Mouse (Mus musculus) neural tube, embryonic 14.5 days (tissue): ENCODE results near the gene Rtbdn. TPM values are rescaled to one million over a fixed set of nuclear protein-coding genes. Genes with fewer than 3 reads are reported as not detected.

ENCODE experiments used
- ATAC-seq: fragments of 200-750 bp; cut with Nextera tagmentation; 2 replicates; pipeline ENCODE4 v1.8.0; 2017; ENCODE audit warnings: low read depth, mild to moderate bottlenecking, moderate TSS enrichment, moderate library complexity
- H3K27ac ChIP-seq: fragments of 300-500 bp; sonication (generic); 2 replicates; pipeline ENCODE4 v1.5.1; 2014; ENCODE audit warnings: low read depth, mild to moderate bottlenecking, control low read depth, low read length, moderate library complexity, mixed read lengths
- H3K27me3 ChIP-seq: fragments of 300-500 bp; sonication (generic); 2 replicates; pipeline ENCODE4 v1.6.1; 2014; ENCODE audit warnings: low read length; ENCODE audit not compliant: control insufficient read depth, insufficient read depth
- H3K36me3 ChIP-seq: fragments of 300-500 bp; sonication (generic); 2 replicates; pipeline ENCODE4 v1.6.1; 2014; ENCODE audit warnings: low read length, mixed read lengths; ENCODE audit not compliant: control insufficient read depth, insufficient read depth
- H3K4me1 ChIP-seq: fragments of 300-500 bp; sonication (generic); 2 replicates; pipeline ENCODE4 v1.6.1; 2014; ENCODE audit warnings: low read length; ENCODE audit not compliant: control insufficient read depth, insufficient read depth
- H3K4me2 ChIP-seq: fragments of 300-500 bp; sonication (generic); 2 replicates; pipeline ENCODE4 v1.6.1; 2014; ENCODE audit warnings: mild to moderate bottlenecking, low read depth, low read length, control low read depth
- H3K4me3 ChIP-seq: fragments of 300-500 bp; sonication (generic); 2 replicates; pipeline ENCODE4 v1.5.1; 2014; ENCODE audit warnings: low read depth, low read length, control low read depth, mixed read lengths
- H3K9ac ChIP-seq: fragments of 300-500 bp; sonication (generic); replicated peaks from 2 replicates; pipeline ENCODE4 v1.6.1; 2014; ENCODE audit warnings: low read depth, mild to moderate bottlenecking, control low read depth, low read length, mixed read lengths
- H3K9me3 ChIP-seq: fragments of 300-500 bp; sonication (generic); 2 replicates; pipeline ENCODE4 v1.6.1; 2016; ENCODE audit warnings: low read length; ENCODE audit not compliant: control insufficient read depth
- WGBS: fragments of 180-500 bp; shearing (Covaris S2); extraction: QIAGEN DNeasy Blood & Tissue Kit; methylation state at CpG from one replicate; pipeline ENCODE4 v1.1.7; 2014; 5-methylcytosine and 5-hydroxymethylcytosine counted together
- polyA plus RNA-seq: library from polyadenylated mRNA; unstranded; fragments of >200 nt; fragmentation: Nextera tagmentation; extraction: Ambion mirVana; gene quantifications from 2 replicates; pipeline ENCODE4 v1.2.1, GENCODE M21; 2014

The Rtbdn gene
- 1.3 and 3.5 TPM in 2 replicates for polyA plus RNA-seq

- Histone ChIP-seq H3K36me3 (no peaks in the 10 kb centered on the region), H3K27ac (peak within 1 kb of the TSS; percentile 79), H3K4me2 (peak within 1 kb of the TSS; percentile 69), H3K9me3 (no peaks in the 10 kb centered on the region), H3K4me1 (0 out of 2 replicates have a peak, but pooled peaks cover 4% of the 10 kb centered on the region), H3K4me3 (peak within 1 kb of the TSS; percentile 69), H3K9ac (peak within 1 kb of the TSS; percentile 84), H3K27me3 (peaks cover 10% of the 10 kb centered on the region)
- no peak for ATAC-seq
- 7% methylated on average over 17 of the region's 17 CpGs for WGBS
Observed at GRCm38 (mm10) chr8:84946528-84947240, at the start of gene Rtbdn. Rtbdn (plus strand) TSS chr8:84946991.

GRCm38 (mm10) chr8:84901071-84901470, 45.7 kb upstream of the Rtbdn start:
- Histone ChIP-seq H3K9me3 (no peaks in the 10 kb centered on the region), H3K27ac (no peak overlapping the region), H3K4me2 (no peak overlapping the region), H3K4me1 (peaks cover 6% of the 10 kb centered on the region; the same call in 1 of the 2 replicates), H3K27me3 (no peaks in the 10 kb centered on the region), H3K9ac (no peak overlapping the region), H3K4me3 (no peak overlapping the region), H3K36me3 (no peaks in the 10 kb centered on the region)
- ATAC-seq: no peak
- 59% methylated on average over 4 of the region's 4 CpGs for WGBS

- Histone ChIP-seq H3K27me3 (no peaks in the 10 kb centered on the region), H3K27ac (no peak within 1 kb of the TSS), H3K4me3 (peak within 1 kb of the TSS; percentile 38), H3K9ac (peak within 1 kb of the TSS; percentile 51; the same call in 1 of the 2 replicates), H3K9me3 (no peaks in the 10 kb centered on the region), H3K36me3 (no peaks in the 10 kb centered on the region), H3K4me1 (peaks cover 6% of the 10 kb centered on the region; the same call in 1 of the 2 replicates), H3K4me2 (peak within 1 kb of the TSS; percentile 86)
- ATAC-seq: no peak
- 76% methylated on average over 3 of the region's 3 CpGs for WGBS
Observed at GRCm38 (mm10) chr8:84901752-84902151, 45.0 kb upstream of the Rtbdn start, which contains the start of gene Klf1. Klf1 (plus strand) TSS chr8:84901928.

DNA sequence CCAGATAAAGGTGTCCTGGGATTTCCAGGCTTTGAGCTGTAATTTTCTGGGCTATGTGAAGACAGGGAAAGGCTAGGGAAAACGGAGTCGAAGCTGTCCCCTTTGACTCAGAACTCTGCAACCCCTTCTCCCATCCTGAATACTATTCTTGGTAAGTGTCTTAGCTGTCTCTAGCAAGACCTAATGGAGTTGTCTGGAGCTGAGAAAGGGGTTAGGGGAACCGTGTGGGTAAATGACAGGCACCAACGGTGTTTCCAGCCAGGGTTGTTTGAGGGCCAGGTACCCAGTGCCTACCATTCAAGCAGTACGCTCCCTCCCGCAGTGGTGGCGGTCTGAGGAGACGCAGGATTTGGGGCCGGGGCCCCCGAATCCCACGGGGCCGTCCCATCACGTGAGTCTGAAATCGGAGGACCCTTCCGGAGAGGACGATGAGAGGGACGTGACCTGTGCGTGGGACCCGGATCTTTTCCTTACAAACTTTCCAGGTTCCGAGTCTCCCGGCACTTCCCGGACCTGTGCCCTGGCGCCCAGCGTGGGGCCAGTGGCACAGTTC, 44.3 kb upstream of the Rtbdn start:
- peak overlapping the region; percentile 51; the same call in 1 of the 2 replicates for H3K9ac ChIP-seq
- 2% methylated on average over 24 of the region's 24 CpGs for WGBS
- no peak overlapping the region for H3K27ac ChIP-seq
- H3K36me3 ChIP-seq: no peaks in the 10 kb centered on the region
- H3K4me1 ChIP-seq: peaks cover 6% of the 10 kb centered on the region; the same call in 1 of the 2 replicates
- no peaks in the 10 kb centered on the region for H3K27me3 ChIP-seq
- ATAC-seq: no peak
- no peaks in the 10 kb centered on the region for H3K9me3 ChIP-seq
- H3K4me3 ChIP-seq: peak overlapping the region; percentile 38
- peak overlapping the region; percentile 86 for H3K4me2 ChIP-seq

GRCm38 (mm10) chr8:84902920-84903661, 43.7 kb upstream of the Rtbdn start:
- Histone ChIP-seq H3K4me3 (peak overlapping the region; percentile 38), H3K27ac (no peak overlapping the region), H3K36me3 (no peaks in the 10 kb centered on the region), H3K27me3 (no peaks in the 10 kb centered on the region), H3K9ac (peak overlapping the region; percentile 51), H3K9me3 (no peaks in the 10 kb centered on the region), H3K4me1 (peaks cover 6% of the 10 kb centered on the region; the same call in 1 of the 2 replicates), H3K4me2 (peak overlapping the region; percentile 86)
- peak; percentile 77 for ATAC-seq
- under 1% methylated on average over 66 of the region's 68 CpGs for WGBS

DNA sequence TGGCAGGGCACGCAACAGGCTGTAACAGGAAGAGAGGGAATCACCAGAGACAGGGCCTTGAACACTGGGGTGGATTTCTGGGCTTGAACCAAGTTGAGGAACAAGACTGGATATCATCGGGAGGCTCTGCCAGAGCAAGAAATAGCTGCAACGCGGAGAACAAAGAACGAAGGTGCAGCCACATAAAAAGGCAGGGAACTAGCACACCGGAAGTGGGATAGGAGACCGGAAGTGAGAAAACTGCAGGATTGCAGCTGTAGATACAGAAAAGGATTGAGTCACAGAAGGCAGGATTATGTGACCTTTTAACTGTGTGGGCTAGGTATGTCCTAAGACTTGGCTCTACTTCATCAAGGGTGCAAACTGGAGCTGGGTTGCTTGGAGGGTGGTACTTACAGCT, 42.4 kb upstream of the Rtbdn start:
- Histone ChIP-seq H3K27ac (no peak overlapping the region), H3K4me1 (peaks cover 6% of the 10 kb centered on the region; the same call in 1 of the 2 replicates), H3K36me3 (no peaks in the 10 kb centered on the region), H3K27me3 (no peaks in the 10 kb centered on the region), H3K9ac (no peak overlapping the region), H3K9me3 (no peaks in the 10 kb centered on the region), H3K4me3 (no peak overlapping the region), H3K4me2 (no peak overlapping the region)
- ATAC-seq: no peak
- WGBS: 90% methylated on average over 7 of the region's 7 CpGs

DNA sequence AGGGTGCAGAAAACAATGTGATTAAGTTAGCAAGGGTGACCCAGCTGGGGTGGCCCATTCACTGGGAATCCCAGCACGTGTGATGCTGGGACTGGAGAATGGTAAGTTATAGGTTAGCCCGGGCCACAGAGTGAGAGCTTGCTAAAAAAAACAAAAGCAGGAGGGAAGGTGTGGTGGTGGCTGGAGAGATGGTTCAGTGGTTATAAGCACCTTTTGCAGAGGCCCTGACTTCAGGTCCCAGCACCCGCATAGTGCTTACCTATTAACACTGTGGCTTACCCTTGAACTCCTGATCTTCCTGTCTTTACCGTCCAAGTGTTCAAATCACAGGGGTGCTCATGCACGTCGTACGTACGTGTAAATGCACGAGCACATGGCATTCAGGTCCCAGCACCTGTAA, 39.8 kb upstream of the Rtbdn start:
- Histone ChIP-seq H3K4me3 (no peak overlapping the region), H3K4me1 (peaks cover 6% of the 10 kb centered on the region; the same call in 1 of the 2 replicates), H3K9ac (no peak overlapping the region), H3K27ac (no peak overlapping the region), H3K36me3 (peaks cover 18% of the 10 kb centered on the region), H3K4me2 (no peak overlapping the region), H3K9me3 (no peaks in the 10 kb centered on the region), H3K27me3 (0 out of 2 replicates have a peak, but pooled peaks cover 4% of the 10 kb centered on the region)
- 91% methylated on average over 9 of the region's 9 CpGs for WGBS
- ATAC-seq: no peak

DNA sequence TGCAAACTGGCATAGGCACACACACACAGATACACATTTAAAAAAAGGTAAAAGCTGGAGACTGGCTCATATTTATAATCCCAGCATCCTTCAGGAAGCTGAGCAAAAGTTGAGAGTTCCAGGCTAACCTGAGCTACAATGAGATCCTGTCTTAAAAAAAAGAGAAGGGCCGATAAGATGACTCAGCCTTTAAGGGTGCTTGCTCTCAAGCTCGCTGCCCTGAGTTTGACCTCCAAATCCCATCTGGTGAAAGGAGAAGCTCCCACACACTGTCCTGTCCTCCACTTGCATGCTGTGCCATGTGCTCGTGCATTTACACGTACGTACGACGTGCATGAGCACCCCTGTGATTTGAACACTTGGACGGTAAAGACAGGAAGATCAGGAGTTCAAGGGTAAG, 39.3 kb upstream of the Rtbdn start:
- Histone ChIP-seq H3K9ac (no peak overlapping the region), H3K4me2 (no peak overlapping the region), H3K27ac (no peak overlapping the region), H3K36me3 (peaks cover 23% of the 10 kb centered on the region), H3K4me1 (peaks cover 6% of the 10 kb centered on the region; the same call in 1 of the 2 replicates), H3K4me3 (no peak overlapping the region), H3K27me3 (peaks cover 6% of the 10 kb centered on the region), H3K9me3 (no peaks in the 10 kb centered on the region)
- WGBS: 81% methylated on average over 8 of the region's 8 CpGs
- ATAC-seq: no peak
